Mouse (Mus musculus) fibroblast of lung, adult 2 months (primary cell): Measurements from ENCODE around the gene Ranbp10.
A peak's percentile ranks its signal among the peaks of the same experiment; 100 is the strongest.

Source experiments
- DNase-seq: peaks from one replicate; pipeline ENCODE4 v3.0.0-alpha.2; 2011; ENCODE audit warnings: low read depth

Gene Ranbp10

GRCm38 (mm10) chr8:105788927-105789326 lies 38.2 kb downstream of the Ranbp10 start:
- DNase-seq = no peak

GRCm38 (mm10) chr8:105788241-105788640 lies 38.9 kb downstream of the Ranbp10 start:
- DNase-seq = no peak

GRCm38 (mm10) chr8:105780298-105780697 lies 46.9 kb downstream of the Ranbp10 start:
- no peak for DNase-seq

GRCm38 (mm10) chr8:105777833-105778232 lies 49.3 kb downstream of the Ranbp10 start:
- DNase-seq = no peak

- no peak for DNase-seq
Observed at GRCm38 (mm10) chr8:105774498-105774897, 52.7 kb downstream of the Ranbp10 start.

- DNase-seq = no peak
Observed at GRCm38 (mm10) chr8:105773441-105773861, 53.7 kb downstream of the Ranbp10 start.

GRCm38 (mm10) chr8:105771398-105772175 lies 55.6 kb downstream of the Ranbp10 start:
- DNase-seq = no peak

GRCm38 (mm10) chr8:105770609-105771008 lies 56.5 kb downstream of the Ranbp10 start:
- DNase-seq = no peak

- no peak for DNase-seq
Observed at GRCm38 (mm10) chr8:105768485-105769257, 58.5 kb downstream of the Ranbp10 start.

GRCm38 (mm10) chr8:105758277-105759108 lies 68.7 kb downstream of the Ranbp10 start, which contains the start of gene Gfod2:
Gfod2 (minus strand) TSS chr8:105758664.
- DNase-seq = peak; percentile 86

GRCm38 (mm10) chr8:105757796-105758276 lies 69.3 kb downstream of the Ranbp10 start:
- no peak for DNase-seq

- DNase-seq = no peak
Observed at GRCm38 (mm10) chr8:105754688-105755087, 72.5 kb downstream of the Ranbp10 start.

- DNase-seq = no peak
Observed at GRCm38 (mm10) chr8:105753916-105754315, 73.2 kb downstream of the Ranbp10 start.

GRCm38 (mm10) chr8:105750606-105751005 lies 76.5 kb downstream of the Ranbp10 start:
- DNase-seq = no peak

- DNase-seq = no peak
Observed at GRCm38 (mm10) chr8:105743301-105743700, 83.8 kb downstream of the Ranbp10 start.

- DNase-seq = no peak
Observed at GRCm38 (mm10) chr8:105739216-105739615, 87.9 kb downstream of the Ranbp10 start.

GRCm38 (mm10) chr8:105732186-105732585 lies 95.0 kb downstream of the Ranbp10 start:
- DNase-seq = no peak

- no peak for DNase-seq
Observed at GRCm38 (mm10) chr8:105727397-105728124, 99.6 kb downstream of the Ranbp10 start.

- no peak for DNase-seq
Observed at GRCm38 (mm10) chr8:105725726-105726125, 101.4 kb downstream of the Ranbp10 start.

GRCm38 (mm10) chr8:105722861-105723260 lies 104.3 kb downstream of the Ranbp10 start:
- no peak for DNase-seq

- no peak for DNase-seq
Observed at GRCm38 (mm10) chr8:105719637-105720036, 107.5 kb downstream of the Ranbp10 start.
